Mouse (Mus musculus) bone marrow macrophage, adult 2 months (primary cell): ENCODE results near the gene Unc13a. TPM values are rescaled to one million over a fixed set of nuclear protein-coding genes. Genes with fewer than 3 reads are reported as not detected.

ENCODE experiments used
- H3K27ac ChIP-seq: 2 replicates; pipeline ENCODE4 v1.5.1; 2012; ENCODE audit warnings: low read depth, low read length; ENCODE audit not compliant: insufficient read depth
- H3K4me1 ChIP-seq: 2 replicates; pipeline ENCODE4 v1.6.1; 2012; ENCODE audit warnings: low read length; ENCODE audit not compliant: control insufficient read depth, insufficient read depth
- H3K4me3 ChIP-seq: 2 replicates; pipeline ENCODE4 v1.5.1; 2012; ENCODE audit warnings: mild to moderate bottlenecking, low read length, moderate library complexity; ENCODE audit not compliant: insufficient read depth
- CTCF ChIP-seq: IDR thresholded peaks from 2 replicates; pipeline ENCODE4 v1.5.1; 2012; ENCODE audit warnings: low read depth, mild to moderate bottlenecking, low read length, moderate library complexity
- POLR2A ChIP-seq: IDR thresholded peaks from 2 replicates; pipeline ENCODE4 v1.6.1; 2012; ENCODE audit warnings: mild to moderate bottlenecking, low read depth, low read length, borderline replicate concordance
- polyA plus RNA-seq: library from polyadenylated mRNA; stranded (reverse); fragments of >200 nt; gene quantifications from 2 replicates; pipeline ENCODE4 v1.2.4, GENCODE M21; 2012; ENCODE audit not compliant: missing spikeins, insufficient read depth, insufficient read length

The Unc13a gene
- polyA plus RNA-seq, 1 experiment: 1.0 TPM

DNA sequence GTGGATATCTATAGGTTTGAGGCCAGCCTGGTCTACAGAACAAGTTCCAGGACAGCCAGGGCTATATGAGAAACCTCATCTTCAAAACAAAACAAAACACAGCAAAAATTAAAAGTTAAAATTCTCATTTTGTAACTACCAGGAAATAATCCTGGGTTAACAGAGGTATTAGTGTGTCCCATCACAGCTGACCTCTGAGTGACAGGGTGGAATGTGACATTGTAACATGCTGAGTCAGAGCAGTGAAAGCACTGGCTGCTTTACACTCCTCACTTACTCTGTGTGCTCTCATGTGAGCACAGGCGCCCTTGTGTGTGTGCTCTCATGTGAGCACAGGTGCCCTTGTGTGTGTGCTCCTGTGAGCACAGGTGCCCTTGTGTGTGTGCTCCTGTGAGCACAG lies 96.5 kb downstream of the Unc13a start:
- no peak overlapping the region for H3K4me3 ChIP-seq
- no peak overlapping the region for H3K27ac ChIP-seq
- TF ChIP-seq CTCF: no peak
- TF ChIP-seq POLR2A: no peak
- H3K4me1 ChIP-seq: peaks cover 26% of the 10 kb centered on the region

DNA sequence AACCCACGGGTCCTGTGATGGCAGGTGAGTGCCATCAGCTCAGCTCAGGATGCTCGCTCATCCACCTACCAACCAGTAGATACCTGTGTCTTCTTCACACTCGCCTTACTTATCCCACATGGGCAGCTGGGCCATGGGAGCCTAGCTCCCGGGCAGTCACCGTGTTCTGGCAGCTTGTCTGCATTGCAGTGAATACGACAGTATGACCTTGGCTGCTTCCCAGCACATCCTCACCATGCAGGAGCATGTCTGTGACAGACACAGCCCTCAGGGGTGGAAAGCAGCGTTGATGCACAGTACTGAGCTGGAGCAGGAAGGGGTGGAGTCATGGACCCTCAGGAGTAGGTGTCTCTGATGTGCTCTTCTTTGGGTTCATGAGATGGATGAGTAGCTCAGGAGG lies 97.1 kb downstream of the Unc13a start:
- Histone ChIP-seq H3K4me1 (peaks cover 26% of the 10 kb centered on the region), H3K4me3 (no peak overlapping the region), H3K27ac (no peak overlapping the region)
- TF ChIP-seq POLR2A: no peak
- no peak for TF ChIP-seq CTCF

Other genes with a start within 250 kb of the Unc13a start
- gene Abhd8, start 208.1 kb downstream of the Unc13a start, polyA plus RNA-seq: 12.0 and 13.3 TPM in 2 replicates
- 59.5 and 62.9 TPM in 2 replicates for gene Mrpl34, start 206.8 kb downstream of the Unc13a start, polyA plus RNA-seq
- 42.3 and 45.5 TPM in 2 replicates for gene Dda1, start 202.6 kb downstream of the Unc13a start, polyA plus RNA-seq
- gene Ano8, start 185.8 kb downstream of the Unc13a start, polyA plus RNA-seq: 10.0 and 10.2 TPM in 2 replicates
- gene Gtpbp3, start 183.7 kb downstream of the Unc13a start, polyA plus RNA-seq: 11.0 and 11.1 TPM in 2 replicates
- gene Plvap, start 160.0 kb downstream of the Unc13a start, polyA plus RNA-seq: not detected in 2 replicates
- 0.40 TPM in 1 of 2 replicates, not detected in the other for gene Ccdc194, start 146.0 kb downstream of the Unc13a start, polyA plus RNA-seq
- gene Bst2, start 134.3 kb downstream of the Unc13a start, polyA plus RNA-seq: 358 and 369 TPM in 2 replicates
- 64.5 and 65.3 TPM in 2 replicates for gene Mvb12a, start 128.8 kb downstream of the Unc13a start, polyA plus RNA-seq
- 15.9 and 17.7 TPM in 2 replicates for gene Tmem221, start 112.9 kb downstream of the Unc13a start, polyA plus RNA-seq
- gene Nxnl1, start 105.2 kb downstream of the Unc13a start, polyA plus RNA-seq: not detected in 2 replicates
- gene Slc27a1, start 102.9 kb downstream of the Unc13a start, polyA plus RNA-seq: 85.4 and 86.3 TPM in 2 replicates
- 83.5 and 88.9 TPM in 2 replicates for gene Pgls, start 79.6 kb downstream of the Unc13a start, polyA plus RNA-seq
- gene Fam129c, start 74.1 kb downstream of the Unc13a start, polyA plus RNA-seq: 2.5 and 2.7 TPM in 2 replicates
- 111 and 113 TPM in 2 replicates for gene Colgalt1, start 60.8 kb downstream of the Unc13a start, polyA plus RNA-seq
- 15.6 and 15.7 TPM in 2 replicates for gene Jak3, start 4.5 kb upstream of the Unc13a start, polyA plus RNA-seq
- 5.0 and 5.1 TPM in 2 replicates for gene Insl3, start 17.5 kb upstream of the Unc13a start, polyA plus RNA-seq
- 23.7 and 24.1 TPM in 2 replicates for gene B3gnt3, start 30.0 kb upstream of the Unc13a start, polyA plus RNA-seq
- gene Fcho1, start 54.0 kb upstream of the Unc13a start, polyA plus RNA-seq: 7.2 and 8.8 TPM in 2 replicates
- 8.6 and 9.1 TPM in 2 replicates for gene Zfp709, start 210.3 kb upstream of the Unc13a start, polyA plus RNA-seq
- 1.1 and 1.2 TPM in 2 replicates for gene Zfp882, start 236.9 kb upstream of the Unc13a start, polyA plus RNA-seq
- gene Zfp617, start 236.9 kb upstream of the Unc13a start, polyA plus RNA-seq: 14.4 and 17.5 TPM in 2 replicates